Mouse (Mus musculus): ENCODE results near the gene Cog7. TPM values are rescaled to one million over a fixed set of nuclear protein-coding genes. Genes with fewer than 3 reads are reported as not detected.

Gene Cog7
- 13.9 and 15.1 TPM in 2 replicates for polyA plus RNA-seq (2014; fragmentation: Nextera tagmentation; extraction: Ambion mirVana)

- H3K27ac ChIP-seq (replicated peaks; ENCODE audit: low read depth, low read length), result no peak within 1 kb of the TSS
Measured at GRCm38 (mm10) chr7:121981307-121981871, at the start of gene Cog7. TSS of gene Cog7 (minus strand) at chr7:121981711.

GRCm38 (mm10) chr7:122022131-122022530, 40.6 kb upstream of the Cog7 start:
- Histone ChIP-seq H3K27me3 (ENCODE audit: control insufficient read depth, insufficient read depth, low read length) (no peaks in the 10 kb centered on the region), H3K4me3 (ENCODE audit: low read depth, low read length) (no peak overlapping the region), H3K36me3 (replicated peaks; ENCODE audit: control insufficient read depth, insufficient read depth, low read depth, low read length) (no peaks in the 10 kb centered on the region), H3K9ac (replicated peaks; ENCODE audit: low read length) (no peak overlapping the region), H3K4me1 (ENCODE audit: control insufficient read depth, insufficient read depth, low read length) (no peaks in the 10 kb centered on the region), H3K4me2 (ENCODE audit: low read depth, low read length) (no peak overlapping the region), H3K27ac (replicated peaks; ENCODE audit: low read depth, low read length) (no peak overlapping the region), H3K9me3 (replicated peaks; ENCODE audit: control insufficient read depth, low read length) (no peaks in the 10 kb centered on the region)
- 100% methylated on average over 2 of the region's 2 CpGs for WGBS
- DNase-seq (ENCODE audit: low spot score), result no peak
- no peak for ATAC-seq (replicated peaks; ENCODE audit: insufficient number of reproducible peaks, low FRiP score, low TSS enrichment, low read depth)

More at GRCm38 (mm10) chr7:121981307-121981871, at the start of gene Cog7:
- Histone ChIP-seq H3K4me2 (ENCODE audit: low read depth, low read length) (peak within 1 kb of the TSS; percentile 51), H3K36me3 (replicated peaks; ENCODE audit: control insufficient read depth, insufficient read depth, low read depth, low read length) (no peaks in the 10 kb centered on the region; the same call in 1 of the 2 replicates), H3K4me1 (ENCODE audit: control insufficient read depth, insufficient read depth, low read length) (no peaks in the 10 kb centered on the region), H3K4me3 (ENCODE audit: low read depth, low read length) (peak within 1 kb of the TSS; percentile 80), H3K9me3 (replicated peaks; ENCODE audit: control insufficient read depth, low read length) (no peaks in the 10 kb centered on the region), H3K9ac (replicated peaks; ENCODE audit: low read length) (peak within 1 kb of the TSS; percentile 82), H3K27me3 (ENCODE audit: control insufficient read depth, insufficient read depth, low read length) (no peaks in the 10 kb centered on the region)
- peak; percentile 94 for DNase-seq (ENCODE audit: low spot score)
- peak; percentile 83 for ATAC-seq (replicated peaks; ENCODE audit: insufficient number of reproducible peaks, low FRiP score, low TSS enrichment, low read depth)
- WGBS, result 1% methylated on average over 55 of the region's 55 CpGs

GRCm38 (mm10) chr7:122020667-122021354, 39.3 kb upstream of the Cog7 start, which contains the start of gene Gga2:
TSS of gene Gga2 (minus strand) at chr7:122021222.
- H3K9ac ChIP-seq (replicated peaks; ENCODE audit: low read length), result peak within 1 kb of the TSS; percentile 87
- DNase-seq (ENCODE audit: low spot score), result peak; percentile 93
- H3K4me2 ChIP-seq (ENCODE audit: low read depth, low read length), result peak within 1 kb of the TSS; percentile 74
- H3K4me3 ChIP-seq (ENCODE audit: low read depth, low read length), result peak within 1 kb of the TSS; percentile 75
- peak within 1 kb of the TSS; percentile 52; the same call in 1 of the 2 replicates for H3K27ac ChIP-seq (replicated peaks; ENCODE audit: low read depth, low read length)
- WGBS, result under 1% methylated on average over 49 of the region's 50 CpGs
- no peaks in the 10 kb centered on the region for H3K4me1 ChIP-seq (ENCODE audit: control insufficient read depth, insufficient read depth, low read length)
- no peaks in the 10 kb centered on the region for H3K9me3 ChIP-seq (replicated peaks; ENCODE audit: control insufficient read depth, low read length)
- peak; percentile 78 for ATAC-seq (replicated peaks; ENCODE audit: insufficient number of reproducible peaks, low FRiP score, low TSS enrichment, low read depth)
- no peaks in the 10 kb centered on the region for H3K36me3 ChIP-seq (replicated peaks; ENCODE audit: control insufficient read depth, insufficient read depth, low read depth, low read length)
- no peaks in the 10 kb centered on the region for H3K27me3 ChIP-seq (ENCODE audit: control insufficient read depth, insufficient read depth, low read length)

- WGBS, result 1% methylated on average over 6 of the region's 6 CpGs
- Histone ChIP-seq H3K27ac (replicated peaks; ENCODE audit: low read depth, low read length) (0 out of 2 replicates have a peak overlapping the region, but pooled peaks have one; percentile 52), H3K4me2 (ENCODE audit: low read depth, low read length) (peak overlapping the region; percentile 74), H3K4me1 (ENCODE audit: control insufficient read depth, insufficient read depth, low read length) (no peaks in the 10 kb centered on the region), H3K27me3 (ENCODE audit: control insufficient read depth, insufficient read depth, low read length) (no peaks in the 10 kb centered on the region), H3K4me3 (ENCODE audit: low read depth, low read length) (peak overlapping the region; percentile 75), H3K9ac (replicated peaks; ENCODE audit: low read length) (peak overlapping the region; percentile 87), H3K9me3 (replicated peaks; ENCODE audit: control insufficient read depth, low read length) (no peaks in the 10 kb centered on the region), H3K36me3 (replicated peaks; ENCODE audit: control insufficient read depth, insufficient read depth, low read depth, low read length) (no peaks in the 10 kb centered on the region)
- peak; percentile 1 for ATAC-seq (replicated peaks; ENCODE audit: insufficient number of reproducible peaks, low FRiP score, low TSS enrichment, low read depth)
- DNase-seq (ENCODE audit: low spot score), result peak; percentile 39
Measured at GRCm38 (mm10) chr7:122020273-122020666, 38.8 kb upstream of the Cog7 start.

GRCm38 (mm10) chr7:122018978-122019377, 37.5 kb upstream of the Cog7 start:
- Histone ChIP-seq H3K4me3 (ENCODE audit: low read depth, low read length) (no peak overlapping the region), H3K4me1 (ENCODE audit: control insufficient read depth, insufficient read depth, low read length) (no peaks in the 10 kb centered on the region), H3K9me3 (replicated peaks; ENCODE audit: control insufficient read depth, low read length) (no peaks in the 10 kb centered on the region), H3K4me2 (ENCODE audit: low read depth, low read length) (no peak overlapping the region; the same call in 1 of the 2 replicates), H3K27ac (replicated peaks; ENCODE audit: low read depth, low read length) (no peak overlapping the region), H3K9ac (replicated peaks; ENCODE audit: low read length) (no peak overlapping the region), H3K27me3 (ENCODE audit: control insufficient read depth, insufficient read depth, low read length) (no peaks in the 10 kb centered on the region), H3K36me3 (replicated peaks; ENCODE audit: control insufficient read depth, insufficient read depth, low read depth, low read length) (no peaks in the 10 kb centered on the region)
- WGBS, result 87% methylated on average over 7 of the region's 7 CpGs
- DNase-seq (ENCODE audit: low spot score) (no peak), ATAC-seq (replicated peaks; ENCODE audit: insufficient number of reproducible peaks, low FRiP score, low TSS enrichment, low read depth) (no peak)

GRCm38 (mm10) chr7:122018247-122018646, 36.7 kb upstream of the Cog7 start:
- no peak overlapping the region for H3K9ac ChIP-seq (replicated peaks; ENCODE audit: low read length)
- no peak overlapping the region for H3K4me2 ChIP-seq (ENCODE audit: low read depth, low read length)
- H3K4me1 ChIP-seq (ENCODE audit: control insufficient read depth, insufficient read depth, low read length), result no peaks in the 10 kb centered on the region
- no peaks in the 10 kb centered on the region for H3K9me3 ChIP-seq (replicated peaks; ENCODE audit: control insufficient read depth, low read length)
- 79% methylated on average over 3 of the region's 3 CpGs for WGBS
- no peaks in the 10 kb centered on the region for H3K27me3 ChIP-seq (ENCODE audit: control insufficient read depth, insufficient read depth, low read length)
- H3K36me3 ChIP-seq (replicated peaks; ENCODE audit: control insufficient read depth, insufficient read depth, low read depth, low read length), result no peaks in the 10 kb centered on the region
- DNase-seq (ENCODE audit: low spot score) (no peak), ATAC-seq (replicated peaks; ENCODE audit: insufficient number of reproducible peaks, low FRiP score, low TSS enrichment, low read depth) (no peak)
- no peak overlapping the region for H3K4me3 ChIP-seq (ENCODE audit: low read depth, low read length)
- no peak overlapping the region for H3K27ac ChIP-seq (replicated peaks; ENCODE audit: low read depth, low read length)

GRCm38 (mm10) chr7:122015734-122016133, 34.2 kb upstream of the Cog7 start:
- H3K27ac ChIP-seq (replicated peaks; ENCODE audit: low read depth, low read length), result no peak overlapping the region
- no peaks in the 10 kb centered on the region; the same call in none of the 2 replicates for H3K36me3 ChIP-seq (replicated peaks; ENCODE audit: control insufficient read depth, insufficient read depth, low read depth, low read length)
- no peak for ATAC-seq (replicated peaks; ENCODE audit: insufficient number of reproducible peaks, low FRiP score, low TSS enrichment, low read depth)
- H3K4me1 ChIP-seq (ENCODE audit: control insufficient read depth, insufficient read depth, low read length), result no peaks in the 10 kb centered on the region
- H3K27me3 ChIP-seq (ENCODE audit: control insufficient read depth, insufficient read depth, low read length), result no peaks in the 10 kb centered on the region
- H3K9me3 ChIP-seq (replicated peaks; ENCODE audit: control insufficient read depth, low read length), result no peaks in the 10 kb centered on the region
- DNase-seq (ENCODE audit: low spot score), result peak; percentile 9
- 54% methylated on average over 10 of the region's 10 CpGs for WGBS
- H3K9ac ChIP-seq (replicated peaks; ENCODE audit: low read length), result no peak overlapping the region; the same call in 1 of the 2 replicates
- no peak overlapping the region for H3K4me3 ChIP-seq (ENCODE audit: low read depth, low read length)
- H3K4me2 ChIP-seq (ENCODE audit: low read depth, low read length), result no peak overlapping the region

- Histone ChIP-seq H3K4me3 (ENCODE audit: low read depth, low read length) (no peak overlapping the region), H3K4me1 (ENCODE audit: control insufficient read depth, insufficient read depth, low read length) (no peaks in the 10 kb centered on the region), H3K4me2 (ENCODE audit: low read depth, low read length) (no peak overlapping the region), H3K9me3 (replicated peaks; ENCODE audit: control insufficient read depth, low read length) (no peaks in the 10 kb centered on the region), H3K9ac (replicated peaks; ENCODE audit: low read length) (no peak overlapping the region; the same call in 1 of the 2 replicates), H3K27ac (replicated peaks; ENCODE audit: low read depth, low read length) (no peak overlapping the region), H3K27me3 (ENCODE audit: control insufficient read depth, insufficient read depth, low read length) (no peaks in the 10 kb centered on the region), H3K36me3 (replicated peaks; ENCODE audit: control insufficient read depth, insufficient read depth, low read depth, low read length) (no peaks in the 10 kb centered on the region; the same call in none of the 2 replicates)
- DNase-seq (ENCODE audit: low spot score) (no peak), ATAC-seq (replicated peaks; ENCODE audit: insufficient number of reproducible peaks, low FRiP score, low TSS enrichment, low read depth) (no peak)
- 61% methylated on average over 8 of the region's 8 CpGs for WGBS
Measured at GRCm38 (mm10) chr7:122015105-122015504, 33.6 kb upstream of the Cog7 start.

All from embryonic facial prominence, embryonic 11.5 days (tissue).